Mouse (Mus musculus): ENCODE data around the gene Col26a1. TPM values are rescaled to one million over a fixed set of nuclear protein-coding genes. Genes with fewer than 3 reads are reported as not detected.

The Col26a1 gene
- total and polyA plus RNA-seq, 3 experiments = 0.72 TPM; not detected in 2

DNA sequence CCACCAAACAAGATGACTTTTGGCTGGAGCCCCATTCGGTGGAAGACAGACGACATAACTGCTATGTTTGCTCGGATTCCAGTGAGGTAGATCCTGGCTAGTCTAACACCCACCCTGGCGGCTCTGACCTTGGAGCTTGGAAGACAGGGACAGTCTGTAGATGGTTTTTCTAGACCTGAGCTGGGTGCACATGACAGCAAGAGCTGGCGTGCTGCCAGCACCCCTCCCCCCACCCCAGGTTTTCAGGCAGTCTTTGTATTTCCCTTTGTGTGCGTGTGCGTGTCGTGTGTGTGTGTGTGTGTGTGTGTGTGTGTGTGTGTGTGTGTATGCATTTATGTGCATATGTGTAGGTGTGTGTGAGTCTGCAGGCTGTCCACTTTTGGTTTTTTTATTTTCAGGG lies 164.4 kb downstream of the Col26a1 start:
- DNase-seq (ENCODE audit: extremely low read depth) = no peak
- Histone ChIP-seq H3K4me2 (ENCODE audit: insufficient read depth, low read depth, poor library complexity, severe bottlenecking) (no peak overlapping the region), H3K36me3 (replicated peaks in 1 of 2; ENCODE audit: control insufficient read depth in 1 of 2, insufficient read depth in 1 of 2, low read length in 1 of 2) (no peaks in the 10 kb centered on the region), H3K27ac (ENCODE audit: insufficient read depth, low read depth) (no peak overlapping the region), H3K4me1 (ENCODE audit: control insufficient read depth in 1 of 2, insufficient read depth in 2 of 2) (no peaks in the 10 kb centered on the region), H3K9ac (ENCODE audit: insufficient read depth, low read depth) (no peak overlapping the region), H3K4me3 (replicated peaks in 1 of 3; ENCODE audit: low read depth in 2 of 3, low read length in 2 of 3, poor library complexity in 1 of 3) (no peak overlapping the region), H3K79me2 (replicated peaks; ENCODE audit: control insufficient read depth, extremely low read depth, insufficient read depth, poor library complexity, severe bottlenecking) (no peaks in the 10 kb centered on the region), H3K27me3 (replicated peaks) (peaks cover 53% of the 10 kb centered on the region), H3K9me3 (replicated peaks; ENCODE audit: low read length) (peaks cover 11% of the 10 kb centered on the region)
- TF ChIP-seq SIN3A (IDR thresholded peaks at IDR 0.05; ENCODE audit: low read length) (no peak), MYC (IDR thresholded peaks at IDR 0.05; ENCODE audit: low read depth, low read length) (no peak), PAX5 (IDR thresholded peaks at IDR 0.05; ENCODE audit: low read length) (no peak), RAD21 (IDR thresholded peaks at IDR 0.05; ENCODE audit: low read depth, low read length) (no peak), SMC3 (IDR thresholded peaks at IDR 0.05; ENCODE audit: low read depth, low read length) (no peak), ELF1 (IDR thresholded peaks at IDR 0.05; ENCODE audit: low read depth, low read length) (no peak), USF2 (conservative IDR thresholded peaks at IDR 0.05; ENCODE audit: low read depth, low read length) (no peak), MXI1 (IDR thresholded peaks at IDR 0.05; ENCODE audit: low read depth, low read length) (no peak), ZNF384 (IDR thresholded peaks at IDR 0.05; ENCODE audit: low read depth, low read length) (no peak), JUN (IDR thresholded peaks at IDR 0.05; ENCODE audit: insufficient read depth, low read depth, low read length) (no peak), USF1 (IDR thresholded peaks at IDR 0.05; ENCODE audit: low read depth, low read length) (no peak)
- dilution Hi-C loops (cut with MboI; ENCODE audit: extremely low pct_ligation_motif_present, extremely low pct_unique_long_range_greater_than_20kb, low sequenced_read_pairs) (no loop called here), in situ Hi-C loops (cut with MboI; ENCODE audit: low pct_ligation_motif_present, low pct_unique_long_range_greater_than_20kb, low sequenced_read_pairs) (no loop called here)

DNA sequence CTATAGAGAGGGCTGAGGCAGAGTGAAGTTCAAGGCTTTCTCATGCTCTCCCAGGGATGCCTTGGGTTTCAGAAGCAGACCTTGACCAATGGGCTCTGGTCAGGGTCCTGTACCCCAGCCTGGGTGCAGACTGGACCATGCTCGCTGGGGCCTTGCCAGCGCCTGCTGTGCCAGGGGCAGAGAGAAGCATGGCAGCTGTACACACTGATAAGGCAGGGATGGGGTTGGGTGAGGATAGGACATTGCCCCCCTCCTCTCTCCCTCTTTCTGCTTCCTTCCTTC lies 165.5 kb downstream of the Col26a1 start:
- Histone ChIP-seq H3K4me3 (replicated peaks in 1 of 3; ENCODE audit: low read depth in 2 of 3, low read length in 2 of 3, poor library complexity in 1 of 3) (no peak overlapping the region), H3K36me3 (replicated peaks in 1 of 2; ENCODE audit: control insufficient read depth in 1 of 2, insufficient read depth in 1 of 2, low read length in 1 of 2) (no peaks in the 10 kb centered on the region), H3K9me3 (replicated peaks; ENCODE audit: low read length) (peaks cover 10% of the 10 kb centered on the region), H3K27ac (ENCODE audit: insufficient read depth, low read depth) (no peak overlapping the region), H3K4me1 (ENCODE audit: control insufficient read depth in 1 of 2, insufficient read depth in 2 of 2) (no peaks in the 10 kb centered on the region), H3K9ac (ENCODE audit: insufficient read depth, low read depth) (no peak overlapping the region), H3K4me2 (ENCODE audit: insufficient read depth, low read depth, poor library complexity, severe bottlenecking) (no peak overlapping the region), H3K27me3 (replicated peaks) (peaks cover 47% of the 10 kb centered on the region), H3K79me2 (replicated peaks; ENCODE audit: control insufficient read depth, extremely low read depth, insufficient read depth, poor library complexity, severe bottlenecking) (no peaks in the 10 kb centered on the region)
- TF ChIP-seq BHLHE40 (IDR thresholded peaks at IDR 0.05; ENCODE audit: low read depth, low read length) (no peak), EP300 (IDR thresholded peaks at IDR 0.05; ENCODE audit: low read length) (no peak), POLR2AphosphoS2 (IDR thresholded peaks at IDR 0.05; ENCODE audit: low read depth, low read length) (no peak), JUND (conservative IDR thresholded peaks at IDR 0.05; ENCODE audit: low read depth, low read length) (no peak), CTCF (conservative IDR thresholded peaks at IDR 0.05 in 1 of 2, IDR thresholded peaks at IDR 0.05 in 1 of 2; ENCODE audit: low read depth in 2 of 2, low read length in 2 of 2) (no peak), TBP (conservative IDR thresholded peaks at IDR 0.05; ENCODE audit: low read depth, low read length) (no peak), RAD21 (IDR thresholded peaks at IDR 0.05; ENCODE audit: low read depth, low read length) (no peak), NELFE (IDR thresholded peaks at IDR 0.05; ENCODE audit: low read depth, low read length) (no peak), CHD1 (IDR thresholded peaks at IDR 0.05; ENCODE audit: low read depth, low read length) (no peak), IRF4 (IDR thresholded peaks at IDR 0.05; ENCODE audit: low read depth, low read length) (no peak), PAX5 (IDR thresholded peaks at IDR 0.05; ENCODE audit: low read length) (no peak), USF2 (conservative IDR thresholded peaks at IDR 0.05; ENCODE audit: low read depth, low read length) (no peak), MYC (IDR thresholded peaks at IDR 0.05; ENCODE audit: low read depth, low read length) (no peak), MXI1 (IDR thresholded peaks at IDR 0.05; ENCODE audit: low read depth, low read length) (no peak)
- DNase-seq (ENCODE audit: extremely low read depth) = no peak
- in situ Hi-C loops (cut with MboI; ENCODE audit: low pct_ligation_motif_present, low pct_unique_long_range_greater_than_20kb, low sequenced_read_pairs) (no loop called here), dilution Hi-C loops (cut with MboI; ENCODE audit: extremely low pct_ligation_motif_present, extremely low pct_unique_long_range_greater_than_20kb, low sequenced_read_pairs) (no loop called here)
